Mouse (Mus musculus) myocyte (in vitro differentiated cells): ENCODE data around the gene Pex16. TPM values are rescaled to one million over a fixed set of nuclear protein-coding genes. Genes with fewer than 3 reads are reported as not detected.

ENCODE experiments used
- H3K27me3 ChIP-seq: one replicate; pipeline ENCODE4 v1.6.1; 2011; ENCODE audit not compliant: control insufficient read depth, insufficient read depth, insufficient read length
- H3K36me3 ChIP-seq: one replicate; pipeline ENCODE4 v1.6.1; 2011; ENCODE audit not compliant: control insufficient read depth, insufficient read depth
- H3K4me2 ChIP-seq: one replicate; pipeline ENCODE4 v1.6.1; 2011; ENCODE audit warnings: low read depth, control low read depth
- H3K4me3 ChIP-seq: one replicate; pipeline ENCODE4 v1.5.1; 2011; ENCODE audit warnings: mild to moderate bottlenecking, control low read depth, moderate library complexity
- H3K79me2 ChIP-seq: one replicate; pipeline ENCODE4 v1.6.1; 2011; ENCODE audit not compliant: control insufficient read depth, insufficient read depth
- H3ac ChIP-seq: one replicate; pipeline ENCODE4 v1.6.1; 2011; ENCODE audit not compliant: control insufficient read depth, insufficient read length
- CEBPB ChIP-seq: IDR thresholded peaks from 2 replicates; pipeline ENCODE4 v1.6.1; 2011; ENCODE audit warnings: mild to moderate bottlenecking, moderate library complexity; ENCODE audit not compliant: poor library complexity, insufficient read depth, severe bottlenecking
- E2F4 ChIP-seq: IDR thresholded peaks from one replicate; pipeline ENCODE4 v1.6.1; 2011; ENCODE audit warnings: mild to moderate bottlenecking, control low read depth, moderate library complexity; ENCODE audit not compliant: insufficient read depth
- MAX ChIP-seq: IDR thresholded peaks from one replicate; pipeline ENCODE4 v1.6.1; 2011; ENCODE audit warnings: low read depth, mild to moderate bottlenecking, control low read depth
- MYOD1 ChIP-seq, 3 experiments: IDR thresholded peaks; one replicate each; pipeline ENCODE4 v1.6.1; 2011; ENCODE audit warnings: control low read depth in 2 of 3, low read depth in 2 of 3, mild to moderate bottlenecking in 2 of 3, moderate library complexity in 1 of 3; ENCODE audit not compliant: insufficient read length in 2 of 3, control insufficient read depth in 1 of 3
- MYOG ChIP-seq, 3 experiments: IDR thresholded peaks; one replicate each; pipeline ENCODE4 v1.6.1; 2011; ENCODE audit warnings: control low read depth in 2 of 3, low read depth in 2 of 3, mild to moderate bottlenecking in 2 of 3; ENCODE audit not compliant: insufficient read length in 2 of 3, control insufficient read depth in 1 of 3, insufficient read depth in 1 of 3
- POLR2A ChIP-seq: IDR thresholded peaks from one replicate; pipeline ENCODE4 v1.6.1; 2011; ENCODE audit warnings: low read depth, mild to moderate bottlenecking, control low read depth, moderate library complexity; ENCODE audit not compliant: insufficient read length
- POLR2AphosphoS2 ChIP-seq: IDR thresholded peaks from one replicate; pipeline ENCODE4 v1.6.1; 2011; ENCODE audit warnings: low read depth, control low read depth; ENCODE audit not compliant: insufficient read length
- REST ChIP-seq: IDR thresholded peaks from one replicate; pipeline ENCODE4 v1.6.1; 2011; ENCODE audit warnings: mild to moderate bottlenecking, control low read depth, moderate library complexity; ENCODE audit not compliant: insufficient read depth, insufficient read length
- SRF ChIP-seq: IDR thresholded peaks from one replicate; pipeline ENCODE4 v1.6.1; 2011; ENCODE audit warnings: low read depth; ENCODE audit not compliant: control insufficient read depth, insufficient read length
- TCF12 ChIP-seq: IDR thresholded peaks from one replicate; pipeline ENCODE4 v1.6.1; 2011; ENCODE audit warnings: mild to moderate bottlenecking, control low read depth; ENCODE audit not compliant: poor library complexity, insufficient read depth, severe bottlenecking
- TCF3 ChIP-seq: IDR thresholded peaks from one replicate; pipeline ENCODE4 v1.6.1; 2011; ENCODE audit warnings: low read depth, control low read depth; ENCODE audit not compliant: insufficient read length
- USF1 ChIP-seq: IDR thresholded peaks from one replicate; pipeline ENCODE4 v1.6.1; 2011; ENCODE audit warnings: low read depth, mild to moderate bottlenecking, control low read depth, moderate library complexity
- polyA plus RNA-seq: library from polyadenylated mRNA; unstranded; fragments of >200 nt; fragmentation: generic; extraction: Trizol; gene quantifications from one replicate; pipeline ENCODE4 v1.2.1, GENCODE M21; 2012; ENCODE audit warnings: missing spikeins

Gene Pex16
- polyA plus RNA-seq, 1 experiment = 44.1 TPM

DNA sequence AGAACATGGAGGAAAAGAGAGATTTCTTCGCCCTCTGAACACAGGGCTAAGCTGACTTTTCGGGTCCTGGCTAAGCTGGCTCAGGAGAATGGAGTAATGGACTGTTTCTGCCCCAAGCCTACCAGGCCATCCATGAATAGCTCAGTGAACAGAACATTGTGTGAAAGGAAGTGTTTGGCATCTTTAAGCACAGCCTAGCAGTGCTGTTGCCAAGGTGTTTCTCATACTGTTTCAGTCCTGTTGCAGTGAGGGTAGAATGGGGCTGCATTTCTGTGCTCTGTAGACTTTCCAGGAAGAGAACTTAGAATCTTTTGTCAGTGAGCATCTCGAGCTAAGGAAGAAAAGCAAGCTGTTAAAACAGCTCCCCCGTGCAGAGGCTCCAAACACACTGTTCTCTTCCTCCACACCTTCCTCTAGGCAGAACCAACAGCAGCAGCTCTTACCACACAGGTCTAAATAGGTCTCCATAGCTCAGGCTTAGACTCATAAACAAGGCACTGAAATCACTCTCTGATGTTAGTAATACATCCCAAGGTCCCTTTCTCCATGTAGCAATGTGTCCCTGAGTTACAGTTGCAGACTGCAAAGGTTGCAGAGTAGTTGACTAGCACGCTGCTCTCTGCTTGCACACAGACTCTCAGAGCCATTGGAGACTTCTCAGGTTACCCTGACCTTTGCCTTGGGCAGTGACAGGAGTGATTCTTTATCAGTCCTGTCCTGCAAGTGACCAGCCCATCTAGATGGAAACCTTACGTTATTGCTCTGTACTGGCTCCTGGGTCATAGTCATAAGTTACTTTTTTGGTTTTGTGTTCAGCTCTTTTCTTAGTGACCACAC, 24.7 kb upstream of the Pex16 start:
- Histone ChIP-seq H3K27me3 (no peaks in the 10 kb centered on the region), H3K79me2 (no peaks in the 10 kb centered on the region), H3K36me3 (peaks cover 18% of the 10 kb centered on the region), H3ac (no peak overlapping the region), H3K4me2 (no peak overlapping the region), H3K4me3 (no peak overlapping the region)
- TF ChIP-seq SRF (no peak), REST (no peak), MAX (no peak), USF1 (no peak), POLR2AphosphoS2 (no peak)

DNA sequence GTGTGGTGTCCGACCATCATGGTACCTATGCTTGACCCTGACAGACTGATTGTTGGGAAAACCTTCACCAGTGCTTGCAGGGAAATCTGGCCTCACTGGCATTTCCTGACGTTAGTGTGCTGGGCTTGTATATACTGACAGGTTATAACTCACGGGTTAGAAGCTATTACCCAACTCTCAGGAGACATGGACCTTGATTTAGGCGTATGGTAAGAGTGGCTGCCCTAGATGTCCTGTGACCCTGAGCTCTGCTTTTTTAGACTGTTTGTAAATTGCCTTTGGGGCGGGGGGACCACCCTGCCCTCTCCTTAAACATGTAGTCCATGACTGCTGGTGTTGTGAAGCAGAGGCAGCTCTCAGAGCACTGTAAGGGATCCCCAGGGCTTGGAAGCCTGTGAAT, 23.8 kb upstream of the Pex16 start:
- Histone ChIP-seq H3K4me2 (no peak overlapping the region), H3K27me3 (no peaks in the 10 kb centered on the region), H3K4me3 (no peak overlapping the region), H3K36me3 (peaks cover 18% of the 10 kb centered on the region), H3ac (no peak overlapping the region), H3K79me2 (no peaks in the 10 kb centered on the region)
- TF ChIP-seq MAX (no peak), POLR2A (no peak), CEBPB (no peak)

GRCm38 (mm10) chr2:92353402-92353801, 21.1 kb upstream of the Pex16 start:
- Histone ChIP-seq H3K36me3 (peaks cover 20% of the 10 kb centered on the region), H3ac (no peak overlapping the region), H3K4me3 (no peak overlapping the region), H3K4me2 (no peak overlapping the region), H3K79me2 (no peaks in the 10 kb centered on the region), H3K27me3 (no peaks in the 10 kb centered on the region)
- TF ChIP-seq TCF12 = no peak

- no peak overlapping the region for H3K4me3 ChIP-seq
- no peak for TF ChIP-seq USF1
- no peak for TF ChIP-seq POLR2A
- no peak for TF ChIP-seq POLR2AphosphoS2
- no peak for TF ChIP-seq REST
- no peak for TF ChIP-seq SRF
- TF ChIP-seq TCF12 = no peak
- no peak for TF ChIP-seq E2F4
- TF ChIP-seq MAX = no peak
- TF ChIP-seq MYOG (IDR thresholded peaks at IDR 0.05; ENCODE audit: control insufficient read depth in 1 of 3, insufficient read depth in 1 of 3, insufficient read length in 2 of 3, low read depth in 2 of 3) = no peak
- no peak for TF ChIP-seq CEBPB
- TF ChIP-seq TCF3 = no peak
- TF ChIP-seq MYOD1 (IDR thresholded peaks at IDR 0.05; ENCODE audit: control insufficient read depth in 1 of 3, insufficient read length in 2 of 3, low read depth in 2 of 3) = no peak
- H3K27me3 ChIP-seq = no peaks in the 10 kb centered on the region
- H3K4me2 ChIP-seq = no peak overlapping the region
- no peaks in the 10 kb centered on the region for H3K79me2 ChIP-seq
- no peak overlapping the region for H3ac ChIP-seq
- peaks cover 16% of the 10 kb centered on the region for H3K36me3 ChIP-seq
These were observed 20.3 kb upstream of the Pex16 start for GRCm38 (mm10) chr2:92354224-92354623.

GRCm38 (mm10) chr2:92359301-92359700, 15.2 kb upstream of the Pex16 start:
- no peak overlapping the region for H3K4me2 ChIP-seq
- no peak overlapping the region for H3ac ChIP-seq
- no peaks in the 10 kb centered on the region for H3K79me2 ChIP-seq
- peaks cover 16% of the 10 kb centered on the region for H3K36me3 ChIP-seq
- no peak for TF ChIP-seq E2F4
- TF ChIP-seq SRF = no peak
- no peak for TF ChIP-seq USF1
- no peak for TF ChIP-seq MYOG (IDR thresholded peaks at IDR 0.05; ENCODE audit: control insufficient read depth in 1 of 3, insufficient read depth in 1 of 3, insufficient read length in 2 of 3, low read depth in 2 of 3)
- TF ChIP-seq MAX = no peak
- no peak for TF ChIP-seq REST
- TF ChIP-seq CEBPB = no peak
- TF ChIP-seq MYOD1 (IDR thresholded peaks at IDR 0.05; ENCODE audit: control insufficient read depth in 1 of 3, insufficient read length in 2 of 3, low read depth in 2 of 3) = no peak
- no peaks in the 10 kb centered on the region for H3K27me3 ChIP-seq
- H3K4me3 ChIP-seq = no peak overlapping the region
